Mouse (Mus musculus) myocyte (in vitro differentiated cells): ENCODE data around the gene Olfml2b.

Experiments used
- E2F4 ChIP-seq: IDR thresholded peaks from one replicate; pipeline ENCODE4 v1.6.1; 2011; ENCODE audit warnings: mild to moderate bottlenecking, control low read depth, moderate library complexity; ENCODE audit not compliant: insufficient read depth
- POLR2A ChIP-seq: IDR thresholded peaks from one replicate; pipeline ENCODE4 v1.6.1; 2011; ENCODE audit warnings: low read depth, mild to moderate bottlenecking, control low read depth, moderate library complexity; ENCODE audit not compliant: insufficient read length
- POLR2AphosphoS2 ChIP-seq: IDR thresholded peaks from one replicate; pipeline ENCODE4 v1.6.1; 2011; ENCODE audit warnings: low read depth, control low read depth; ENCODE audit not compliant: insufficient read length
- TCF12 ChIP-seq: IDR thresholded peaks from one replicate; pipeline ENCODE4 v1.6.1; 2011; ENCODE audit warnings: mild to moderate bottlenecking, control low read depth; ENCODE audit not compliant: poor library complexity, insufficient read depth, severe bottlenecking

GRCm38 (mm10) chr1:170721560-170721959 is 77.2 kb downstream of the Olfml2b start:
- TF ChIP-seq POLR2A: no peak
- TF ChIP-seq POLR2AphosphoS2: no peak
- no peak for TF ChIP-seq E2F4
- TF ChIP-seq TCF12: no peak
